Mouse (Mus musculus) stomach, postnatal 0 days (tissue): ENCODE data around the gene Celf2. TPM values are rescaled to one million over a fixed set of nuclear protein-coding genes. Genes with fewer than 3 reads are reported as not detected.

Source experiments
- ATAC-seq: fragments of 200-750 bp; cut with Nextera tagmentation; 2 replicates; pipeline ENCODE4 v1.8.0; 2017; ENCODE audit not compliant: low FRiP score, low TSS enrichment
- DNase-seq: peaks from one replicate; pipeline ENCODE4 v3.0.0-alpha.2; 2016; ENCODE audit warnings: low spot score
- H3K27ac ChIP-seq: fragments of 300-500 bp; sonication (generic); replicated peaks from 2 replicates; pipeline ENCODE4 v1.5.1; 2014; ENCODE audit warnings: mild to moderate bottlenecking, control low read depth
- H3K27me3 ChIP-seq: fragments of 300-500 bp; sonication (generic); 2 replicates; pipeline ENCODE4 v1.6.1; 2014; ENCODE audit warnings: low read length; ENCODE audit not compliant: control insufficient read depth, insufficient read depth
- H3K36me3 ChIP-seq: fragments of 300-500 bp; sonication (generic); 2 replicates; pipeline ENCODE4 v1.6.1; 2014; ENCODE audit warnings: low read length, mixed read lengths; ENCODE audit not compliant: control insufficient read depth, insufficient read depth
- H3K4me1 ChIP-seq: fragments of 300-500 bp; sonication (generic); replicated peaks from 2 replicates; pipeline ENCODE4 v1.6.1; 2014; ENCODE audit warnings: antibody characterized with exemption; ENCODE audit not compliant: control insufficient read depth, insufficient read depth
- H3K4me2 ChIP-seq: fragments of 300-500 bp; sonication (generic); replicated peaks from 2 replicates; pipeline ENCODE4 v1.6.1; 2014; ENCODE audit warnings: low read depth, mild to moderate bottlenecking, control low read depth, moderate library complexity
- H3K4me3 ChIP-seq: fragments of 300-500 bp; sonication (generic); 2 replicates; pipeline ENCODE4 v1.5.1; 2014; ENCODE audit warnings: low read depth, low read length, control low read depth
- H3K9ac ChIP-seq: fragments of 300-500 bp; sonication (generic); 2 replicates; pipeline ENCODE4 v1.6.1; 2014; ENCODE audit warnings: mild to moderate bottlenecking, low read length, control low read depth, mixed read lengths
- H3K9me3 ChIP-seq: fragments of 300-500 bp; sonication (generic); 2 replicates; pipeline ENCODE4 v1.6.1; 2016; ENCODE audit warnings: low read length; ENCODE audit not compliant: control insufficient read depth
- CTCF ChIP-seq: IDR thresholded peaks from 2 replicates; pipeline ENCODE4 v1.5.1; 2016; ENCODE audit warnings: antibody characterized with exemption, low read depth, mild to moderate bottlenecking, moderate library complexity
- EP300 ChIP-seq: optimal IDR thresholded peaks from 2 replicates; pipeline ENCODE3; 2016; ENCODE audit warnings: antibody characterized with exemption
- WGBS: fragments of 180-500 bp; shearing (Covaris S2); extraction: QIAGEN DNeasy Blood & Tissue Kit; methylation state at CpG from one replicate; pipeline ENCODE4 v1.1.7; 2014; 5-methylcytosine and 5-hydroxymethylcytosine counted together
- polyA plus RNA-seq: library from polyadenylated mRNA; unstranded; fragments of >200 nt; fragmentation: Nextera tagmentation; extraction: Ambion mirVana; gene quantifications from 2 replicates; pipeline ENCODE4 v1.2.1, GENCODE M21; 2015

Gene Celf2
- polyA plus RNA-seq, 1 experiment from 2014 or later: 23.4 TPM

- Histone ChIP-seq H3K4me1 (no peaks in the 10 kb centered on the region), H3K36me3 (no peaks in the 10 kb centered on the region), H3K9ac (no peak overlapping the region), H3K27me3 (no peaks in the 10 kb centered on the region), H3K4me2 (no peak overlapping the region), H3K27ac (no peak overlapping the region), H3K4me3 (no peak overlapping the region), H3K9me3 (no peaks in the 10 kb centered on the region)
- TF ChIP-seq CTCF: no peak
- TF ChIP-seq EP300: no peak
- ATAC-seq: no peak
- DNase-seq: no peak
- 66% methylated on average over 2 of the region's 2 CpGs for WGBS
These were observed 24.8 kb upstream of the Celf2 start for GRCm38 (mm10) chr2:7534195-7534594.

- 75% methylated on average over 6 of the region's 6 CpGs for WGBS
- no peak overlapping the region for H3K27ac ChIP-seq
- H3K4me3 ChIP-seq: no peak overlapping the region
- H3K9ac ChIP-seq: no peak overlapping the region
- ATAC-seq (no peak), DNase-seq (no peak)
- H3K4me1 ChIP-seq: no peaks in the 10 kb centered on the region
- H3K27me3 ChIP-seq: no peaks in the 10 kb centered on the region
- H3K4me2 ChIP-seq: no peak overlapping the region
- no peaks in the 10 kb centered on the region for H3K36me3 ChIP-seq
- no peaks in the 10 kb centered on the region for H3K9me3 ChIP-seq
- TF ChIP-seq EP300: no peak
- TF ChIP-seq CTCF: no peak
These were observed 22.0 kb upstream of the Celf2 start for GRCm38 (mm10) chr2:7531185-7531960.

- H3K4me1 ChIP-seq: no peaks in the 10 kb centered on the region
- H3K36me3 ChIP-seq: no peaks in the 10 kb centered on the region
- no peaks in the 10 kb centered on the region for H3K9me3 ChIP-seq
- H3K27ac ChIP-seq: no peak overlapping the region
- H3K9ac ChIP-seq: no peak overlapping the region
- TF ChIP-seq EP300 (no peak), CTCF (no peak)
- WGBS: 73% methylated on average over 8 of the region's 8 CpGs
- ATAC-seq: no peak
- no peaks in the 10 kb centered on the region for H3K27me3 ChIP-seq
- H3K4me2 ChIP-seq: no peak overlapping the region
- DNase-seq: no peak
- H3K4me3 ChIP-seq: no peak overlapping the region
These were observed 21.3 kb upstream of the Celf2 start for GRCm38 (mm10) chr2:7530461-7531184.

GRCm38 (mm10) chr2:7529637-7530036, 20.3 kb upstream of the Celf2 start:
- ATAC-seq: no peak
- H3K27ac ChIP-seq: no peak overlapping the region
- no peaks in the 10 kb centered on the region for H3K4me1 ChIP-seq
- H3K27me3 ChIP-seq: no peaks in the 10 kb centered on the region
- no peak for DNase-seq
- H3K9me3 ChIP-seq: no peaks in the 10 kb centered on the region
- whole genome bisulfite sequencing: 21% methylated on average over 5 of the region's 5 CpGs
- no peak overlapping the region for H3K9ac ChIP-seq
- H3K4me2 ChIP-seq: no peak overlapping the region; the same call in 1 of the 2 replicates
- no peaks in the 10 kb centered on the region for H3K36me3 ChIP-seq
- H3K4me3 ChIP-seq: no peak overlapping the region
- TF ChIP-seq CTCF (no peak), EP300 (no peak)

GRCm38 (mm10) chr2:7526696-7527095, 17.3 kb upstream of the Celf2 start:
- WGBS: 60% methylated on average over 6 of the region's 6 CpGs
- no peak overlapping the region for H3K4me2 ChIP-seq
- no peaks in the 10 kb centered on the region for H3K4me1 ChIP-seq
- no peaks in the 10 kb centered on the region for H3K27me3 ChIP-seq
- no peaks in the 10 kb centered on the region for H3K9me3 ChIP-seq
- H3K4me3 ChIP-seq: no peak overlapping the region
- H3K36me3 ChIP-seq: no peaks in the 10 kb centered on the region
- TF ChIP-seq CTCF (no peak), EP300 (no peak)
- H3K27ac ChIP-seq: no peak overlapping the region
- DNase-seq (no peak), ATAC-seq (no peak)
- no peak overlapping the region for H3K9ac ChIP-seq

GRCm38 (mm10) chr2:7519473-7519872, 10.1 kb upstream of the Celf2 start:
- Histone ChIP-seq H3K36me3 (no peaks in the 10 kb centered on the region), H3K4me3 (no peak overlapping the region), H3K9me3 (no peaks in the 10 kb centered on the region), H3K9ac (no peak overlapping the region), H3K4me1 (no peaks in the 10 kb centered on the region), H3K27ac (no peak overlapping the region), H3K4me2 (no peak overlapping the region), H3K27me3 (no peaks in the 10 kb centered on the region)
- TF ChIP-seq CTCF (no peak), EP300 (no peak)
- no peak for ATAC-seq
- DNase-seq: no peak
- WGBS: 62% methylated on average over 1 of the region's 1 CpGs
